Mouse (Mus musculus) adrenal gland, adult (tissue): ENCODE measurements at regions not wholly inside any gene's neighbourhood (a gene's known extent, or its start where the extent isn't known, plus 50 kb on each side); places are given as distances from the start of the nearest gene placed in this dataset.

Source experiments
- DNase-seq, 2 experiments: peaks; one replicate each; pipeline ENCODE4 v3.0.0; 2022 to 2023; ENCODE audit warnings: low spot score in 1 of 2; ENCODE audit not compliant: inconsistent age in 2 of 2

GRCm38 (mm10) chr10:19188082-19188742 is 168.1 kb upstream of the Olig3 start:
- DNase-seq = no peak

GRCm38 (mm10) chr10:19187716-19188081 is 168.6 kb upstream of the Olig3 start:
- DNase-seq = no peak

- DNase-seq = no peak
Measured at GRCm38 (mm10) chr10:19187084-19187615, 169.2 kb upstream of the Olig3 start.

GRCm38 (mm10) chr10:19185790-19186581 is 170.3 kb upstream of the Olig3 start:
- DNase-seq = peak; percentile 29 to 87

GRCm38 (mm10) chr10:19184886-19185285 is 169.4 kb upstream of the Tnfaip3 start:
- DNase-seq = no peak

GRCm38 (mm10) chr10:19177895-19178294 is 162.4 kb upstream of the Tnfaip3 start:
- DNase-seq = no peak

- no peak for DNase-seq
Measured at GRCm38 (mm10) chr10:19177414-19177813, 162.0 kb upstream of the Tnfaip3 start.

GRCm38 (mm10) chr10:19176249-19176648 is 160.8 kb upstream of the Tnfaip3 start:
- no peak for DNase-seq

GRCm38 (mm10) chr10:19171834-19172233 is 156.4 kb upstream of the Tnfaip3 start:
- no peak for DNase-seq

- peak in 1 of 2 experiments; percentile 30 for DNase-seq
Measured at GRCm38 (mm10) chr10:19170596-19170995, 155.1 kb upstream of the Tnfaip3 start.

GRCm38 (mm10) chr10:19169272-19169671 is 153.8 kb upstream of the Tnfaip3 start:
- DNase-seq = no peak

- DNase-seq = no peak
Measured at GRCm38 (mm10) chr10:19168362-19168761, 152.9 kb upstream of the Tnfaip3 start.

GRCm38 (mm10) chr10:19167641-19168271 is 152.3 kb upstream of the Tnfaip3 start:
- DNase-seq = peak in 1 of 2 experiments; percentile 19

- DNase-seq = no peak
Measured at GRCm38 (mm10) chr10:19167101-19167500, 151.6 kb upstream of the Tnfaip3 start.

- no peak for DNase-seq
Measured at GRCm38 (mm10) chr10:19162104-19162503, 146.6 kb upstream of the Tnfaip3 start.

GRCm38 (mm10) chr10:19161149-19161548 is 145.7 kb upstream of the Tnfaip3 start:
- DNase-seq = no peak

- no peak for DNase-seq
Measured at GRCm38 (mm10) chr10:19154041-19154440, 138.6 kb upstream of the Tnfaip3 start.

GRCm38 (mm10) chr10:19152773-19153172 is 137.3 kb upstream of the Tnfaip3 start:
- no peak for DNase-seq

- no peak for DNase-seq
Measured at GRCm38 (mm10) chr10:19150766-19151165, 135.3 kb upstream of the Tnfaip3 start.

- DNase-seq = no peak
Measured at GRCm38 (mm10) chr10:19150005-19150404, 134.5 kb upstream of the Tnfaip3 start.

GRCm38 (mm10) chr10:19149196-19149869 is 133.9 kb upstream of the Tnfaip3 start:
- no peak for DNase-seq
